Mouse (Mus musculus) brain, embryonic 14.5 days (tissue): Measurements from ENCODE around the gene Vstm4.

ENCODE experiments used
- CTCF ChIP-seq: fragments of 200-500 bp; IDR thresholded peaks from 2 replicates; pipeline ENCODE4 v1.5.1; 2012; ENCODE audit warnings: inconsistent platforms, mild to moderate bottlenecking, moderate library complexity, borderline replicate concordance; ENCODE audit not compliant: insufficient read depth, insufficient read length; ENCODE audit errors: extremely low read depth
- POLR2A ChIP-seq: fragments of 200-500 bp; IDR thresholded peaks from 2 replicates; pipeline ENCODE4 v1.6.1; 2012; ENCODE audit warnings: mild to moderate bottlenecking, inconsistent platforms, borderline replicate concordance; ENCODE audit not compliant: poor library complexity, insufficient read depth, insufficient read length, severe bottlenecking; ENCODE audit errors: extremely low read depth

DNA sequence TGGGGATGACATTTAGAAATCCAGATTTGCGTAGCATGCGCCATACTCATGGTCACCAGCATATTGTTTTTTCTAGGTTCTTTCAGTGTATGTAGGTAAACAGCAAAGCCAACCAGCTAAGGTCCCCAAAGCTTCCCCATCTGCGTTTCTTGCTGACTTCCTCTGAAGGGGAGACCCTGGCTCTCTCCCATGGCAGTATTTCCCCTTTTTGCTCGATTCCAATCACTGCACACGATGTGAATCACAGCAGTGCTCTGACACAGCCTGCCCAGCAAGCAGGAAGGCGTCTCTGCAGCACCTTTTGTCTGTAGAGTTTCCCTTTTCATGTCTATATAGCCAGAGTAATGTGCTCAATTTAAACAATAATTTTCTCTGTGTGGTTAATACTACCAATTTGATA lies 44.1 kb upstream of the Vstm4 start:
- TF ChIP-seq POLR2A (no peak), CTCF (no peak)
